Mouse (Mus musculus): ENCODE data around the gene Cdkn2b. TPM values are rescaled to one million over a fixed set of nuclear protein-coding genes. Genes with fewer than 3 reads are reported as not detected.

Gene Cdkn2b
- total RNA-seq, 2 experiments from 2014 or later: 0.27 to 0.79 TPM

Other genes starting within 250 kb of the Cdkn2b start
- 10 to 100 TPM; 17.3 to 17.5 TPM for gene Mtap, start 173.9 kb downstream of the Cdkn2b start, total RNA-seq (2021)
- gene Cdkn2a, start 16.4 kb downstream of the Cdkn2b start, total RNA-seq (2021): under 1 TPM in 1 of 2 experiments, not detected in 1; 0.24 TPM